Mouse (Mus musculus): Measurements from ENCODE around the gene Hoxb6.

DNA sequence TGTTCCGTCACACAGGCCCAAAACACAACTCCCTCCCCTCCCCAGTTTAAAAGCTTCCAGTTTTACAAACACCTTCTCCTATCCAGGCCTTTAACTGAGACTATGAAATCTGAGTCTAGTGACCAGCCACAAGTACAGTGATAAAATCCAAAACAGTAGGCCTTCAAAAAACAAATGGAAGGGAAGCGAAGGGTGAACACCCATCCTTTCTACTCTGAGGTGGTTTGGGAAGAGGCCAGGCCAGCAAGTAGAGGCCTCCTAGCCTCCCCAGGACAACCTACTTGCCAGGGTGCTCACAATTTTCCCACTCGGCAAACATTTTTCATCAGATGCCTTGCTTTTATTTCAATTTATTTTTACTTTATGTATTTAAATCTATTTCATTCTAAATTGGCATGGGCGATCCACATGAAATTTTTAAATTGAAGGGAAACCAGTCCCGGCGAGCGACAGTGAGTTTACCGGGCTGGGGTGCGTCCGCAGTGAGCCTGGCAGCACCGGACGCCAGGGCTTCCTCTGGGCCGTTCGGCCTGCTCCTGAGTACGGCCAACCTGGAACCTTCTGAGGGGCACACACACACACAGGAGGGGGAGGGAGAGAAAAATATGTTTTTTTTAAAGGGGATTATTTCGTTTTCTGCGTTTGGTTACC is 1.4 kb upstream of the Hoxb6 start:
- TF ChIP-seq GABPA (IDR thresholded peaks at IDR 0.05; ENCODE audit: low read depth, low read length): no peak
- no peak for TF ChIP-seq MEF2A (IDR thresholded peaks at IDR 0.05; ENCODE audit: extremely low read depth, insufficient replicate concordance, low read depth, low read length, poor library complexity, severe bottlenecking)
- no peak for TF ChIP-seq MAX (IDR thresholded peaks at IDR 0.05; ENCODE audit: low read length)
- TF ChIP-seq CHD2 (IDR thresholded peaks at IDR 0.05; ENCODE audit: low read length): no peak
